Mouse (Mus musculus) B cell, adult 2 months (primary cell): Measurements from ENCODE around the gene Lnx1.

ENCODE experiments used
- DNase-seq, 2 experiments: peaks; one replicate each; pipeline ENCODE4 v3.0.0; 2022

Gene Lnx1

GRCm38 (mm10) chr5:74647584-74647984, 55.1 kb downstream of the Lnx1 start:
- no peak for DNase-seq

DNA sequence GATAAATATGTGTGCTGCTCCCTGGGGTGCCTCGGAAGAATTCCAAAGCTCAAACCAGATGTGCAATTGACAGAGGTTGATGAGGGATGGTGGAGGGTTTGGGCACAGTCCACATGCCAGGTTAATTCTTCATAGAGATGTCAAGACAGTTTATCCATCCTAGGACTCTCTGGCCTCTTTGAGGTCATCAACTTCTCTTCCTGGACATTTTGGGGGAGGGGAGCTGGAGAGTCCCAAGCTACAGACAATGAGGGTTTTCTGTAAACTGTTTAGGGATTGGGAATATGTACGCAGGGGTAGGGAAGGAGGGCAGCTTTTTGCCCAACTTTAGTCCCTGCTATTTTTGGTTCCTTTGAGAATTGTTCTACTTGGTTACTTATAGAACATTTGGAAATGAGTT, 60.4 kb downstream of the Lnx1 start:
- DNase-seq, result no peak

GRCm38 (mm10) chr5:74641000-74641399, 61.7 kb downstream of the Lnx1 start:
- peak; percentile 4 to 7 for DNase-seq

GRCm38 (mm10) chr5:74640504-74640903, 62.2 kb downstream of the Lnx1 start:
- no peak for DNase-seq

- DNase-seq, result no peak
Measured at GRCm38 (mm10) chr5:74639516-74639915, 63.2 kb downstream of the Lnx1 start.

DNA sequence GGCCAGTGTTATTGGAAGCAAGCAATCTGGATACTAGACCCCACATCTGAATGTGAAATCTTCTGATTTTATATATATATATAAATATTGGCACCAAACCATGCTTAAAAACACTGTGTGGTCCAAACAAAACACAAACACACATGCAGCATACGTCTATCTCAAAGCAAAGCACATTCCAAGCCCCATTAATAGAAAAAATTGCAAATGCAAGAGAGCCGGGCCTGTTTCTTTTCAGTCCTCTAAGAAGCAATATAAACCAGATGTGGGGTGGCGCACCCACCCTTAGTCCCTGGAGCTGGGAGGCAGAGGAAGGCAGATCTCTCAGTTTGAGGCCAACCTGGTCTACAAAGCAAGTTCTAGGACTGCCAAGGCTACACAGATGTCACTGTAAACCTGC, 68.3 kb downstream of the Lnx1 start:
- DNase-seq, result no peak

DNA sequence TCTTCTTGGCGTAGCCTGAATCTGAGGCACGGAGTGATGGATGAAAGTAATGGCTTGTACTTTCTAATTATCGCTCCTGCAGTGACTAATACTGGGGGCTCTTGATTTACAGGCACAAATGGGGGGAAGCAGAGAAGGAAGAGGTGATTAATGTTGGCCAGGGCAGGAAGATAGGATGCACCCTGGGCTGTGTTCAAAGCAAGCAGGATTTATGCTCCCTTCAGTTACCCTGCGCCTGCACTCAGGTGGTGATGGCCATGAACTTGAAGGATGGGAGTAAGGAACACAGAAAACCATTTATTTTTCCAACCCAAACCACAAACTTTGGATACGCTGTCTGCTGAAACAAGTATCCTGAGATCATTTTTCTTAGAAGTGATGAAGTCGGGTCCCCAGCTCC, 69.3 kb downstream of the Lnx1 start:
- no peak for DNase-seq

- DNase-seq, result no peak
Measured at GRCm38 (mm10) chr5:74632369-74633114, 70.2 kb downstream of the Lnx1 start.

- DNase-seq, result no peak
Measured at GRCm38 (mm10) chr5:74628001-74628400, 74.7 kb downstream of the Lnx1 start.

- no peak for DNase-seq
Measured at GRCm38 (mm10) chr5:74624385-74624784, 78.3 kb downstream of the Lnx1 start.

DNA sequence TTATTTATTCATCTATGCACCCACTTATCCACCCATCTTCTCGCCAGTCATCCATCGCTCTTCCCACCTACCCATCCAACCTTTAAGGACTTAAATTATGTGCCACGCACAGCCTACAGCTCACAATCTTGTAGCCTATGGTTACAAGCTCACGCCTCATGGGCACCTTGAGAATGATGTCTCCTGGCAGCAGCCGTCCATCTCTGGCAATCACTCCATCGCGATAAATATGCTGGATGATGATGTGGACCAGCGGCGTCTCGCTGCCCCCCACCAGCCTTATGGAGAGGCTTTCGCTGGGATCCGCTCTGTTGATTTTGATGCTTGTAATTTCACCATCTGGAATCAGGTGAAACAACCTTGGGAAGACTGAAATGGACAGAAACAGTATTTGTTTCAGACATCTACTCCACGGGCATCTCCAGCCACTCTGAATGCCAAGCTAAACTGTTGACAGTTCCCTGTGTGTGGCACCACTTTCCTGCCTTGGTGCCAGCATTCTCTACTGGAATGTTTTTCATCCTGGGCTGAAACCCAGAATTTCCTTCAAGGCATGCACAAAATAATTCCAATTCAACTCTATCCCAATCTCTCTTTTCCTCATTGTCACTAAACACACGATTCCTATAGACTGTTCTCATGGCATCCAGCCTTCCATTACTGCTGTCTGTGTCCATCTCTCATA, 79.3 kb downstream of the Lnx1 start:
- no peak for DNase-seq

DNA sequence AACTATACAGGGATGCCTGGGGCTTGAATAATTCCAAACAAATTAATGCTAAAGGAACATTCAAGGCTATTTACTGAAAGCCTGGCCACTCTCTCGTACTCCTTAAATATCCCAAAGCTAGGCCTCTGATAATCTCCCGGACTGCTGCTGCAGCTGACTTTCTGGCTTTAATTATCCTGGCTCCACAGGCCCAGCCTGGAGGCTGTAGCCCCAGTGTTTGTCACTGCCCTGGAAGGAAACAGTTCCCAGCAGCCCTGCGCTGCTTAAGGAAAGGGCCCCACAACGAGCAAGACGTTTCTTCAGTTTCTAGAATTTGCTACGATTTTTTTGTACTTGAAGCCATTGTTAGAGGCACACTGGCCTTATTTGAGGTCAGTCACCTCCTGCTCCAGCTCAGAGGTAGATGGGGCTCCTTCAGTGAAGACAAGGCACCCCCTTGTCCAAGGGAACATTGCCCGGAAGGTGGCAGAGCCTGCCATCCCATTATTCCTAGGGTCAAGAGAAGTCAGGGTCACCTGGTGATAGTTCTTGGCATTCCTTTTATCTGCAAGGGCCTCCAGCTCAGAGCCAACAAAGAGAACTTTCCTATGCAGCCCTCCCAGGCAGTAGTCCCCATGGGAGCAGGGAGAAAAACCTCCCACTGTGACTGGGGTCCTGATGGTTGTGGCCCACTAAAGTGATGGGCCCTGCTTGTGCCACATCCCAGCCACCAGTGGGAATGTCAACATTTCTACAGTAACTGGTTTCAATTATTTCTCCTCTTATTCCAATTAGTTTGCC, 80.8 kb downstream of the Lnx1 start:
- DNase-seq, result no peak

DNA sequence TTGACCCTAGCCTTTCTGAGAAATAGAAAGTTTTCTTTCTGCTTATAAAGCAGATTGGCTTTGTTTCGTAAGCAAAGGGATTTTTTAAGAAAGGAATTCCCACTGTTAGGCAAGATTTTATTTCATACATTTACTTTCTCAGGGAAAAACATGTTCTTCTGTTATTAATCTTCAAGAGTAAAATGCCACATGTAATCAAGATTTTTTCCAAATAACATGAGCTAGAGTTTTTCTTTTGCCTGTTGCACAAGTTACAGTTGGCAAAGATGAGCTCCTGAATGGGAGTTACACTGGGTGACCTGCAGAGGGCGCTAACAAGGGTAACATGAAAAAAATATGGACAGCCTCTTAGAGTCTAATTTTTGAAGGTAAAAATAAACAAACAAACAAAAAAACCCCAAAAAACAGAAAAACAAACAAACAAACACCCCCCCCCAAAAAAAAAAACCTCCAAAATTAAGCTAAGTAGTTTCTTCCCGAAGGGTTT, 84.1 kb downstream of the Lnx1 start:
- DNase-seq, result peak; percentile 22 to 36

GRCm38 (mm10) chr5:74617816-74618572, 84.7 kb downstream of the Lnx1 start:
- no peak for DNase-seq

GRCm38 (mm10) chr5:74613491-74614151, 89.1 kb downstream of the Lnx1 start:
- no peak for DNase-seq

DNA sequence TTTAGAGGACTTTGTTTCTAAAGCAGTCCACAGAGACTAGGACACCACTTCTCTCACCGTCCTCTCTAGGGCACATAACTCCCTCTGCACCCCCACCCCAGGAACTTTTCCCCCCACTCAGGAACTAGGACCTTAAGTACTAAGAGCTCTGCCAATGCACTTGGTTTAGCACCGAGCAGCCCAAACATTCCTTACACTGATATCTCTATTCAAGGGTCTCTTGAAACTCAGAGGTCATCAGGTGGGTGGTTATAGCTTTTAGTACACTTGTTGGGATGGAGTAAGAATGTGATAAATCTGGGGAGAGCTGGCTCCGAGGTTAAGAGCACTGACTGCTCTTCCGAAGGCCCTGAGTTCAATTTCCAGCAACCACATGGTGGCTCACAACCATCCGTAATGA, 90.0 kb downstream of the Lnx1 start:
- DNase-seq, result no peak

- DNase-seq, result no peak
Measured at GRCm38 (mm10) chr5:74610511-74610910, 92.2 kb downstream of the Lnx1 start.

GRCm38 (mm10) chr5:74606213-74606612, 96.5 kb downstream of the Lnx1 start:
- DNase-seq, result no peak

DNA sequence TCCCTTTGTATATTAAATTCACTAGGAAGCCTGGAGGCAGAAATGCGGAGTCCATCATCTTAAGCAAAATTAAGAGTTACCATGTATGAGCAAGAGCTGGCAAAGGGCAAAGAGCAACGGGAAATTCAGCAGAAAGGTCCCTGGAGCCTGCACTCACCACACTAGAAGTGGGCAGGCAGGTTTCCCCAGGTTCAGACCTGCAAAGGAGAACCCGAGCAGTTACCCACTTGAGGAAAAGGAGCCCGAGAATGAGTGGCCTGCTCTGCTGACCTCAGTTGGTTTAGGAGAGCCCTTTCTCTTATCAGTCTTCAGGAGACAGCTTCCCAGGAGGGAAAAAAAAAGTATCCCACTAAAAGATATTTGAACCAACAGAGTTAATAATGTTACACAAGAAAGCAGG, 99.4 kb downstream of the Lnx1 start:
- DNase-seq, result no peak

- no peak for DNase-seq
Measured at GRCm38 (mm10) chr5:74602371-74602770, 100.3 kb downstream of the Lnx1 start.

GRCm38 (mm10) chr5:74601965-74602364, 100.7 kb downstream of the Lnx1 start:
- no peak for DNase-seq

DNA sequence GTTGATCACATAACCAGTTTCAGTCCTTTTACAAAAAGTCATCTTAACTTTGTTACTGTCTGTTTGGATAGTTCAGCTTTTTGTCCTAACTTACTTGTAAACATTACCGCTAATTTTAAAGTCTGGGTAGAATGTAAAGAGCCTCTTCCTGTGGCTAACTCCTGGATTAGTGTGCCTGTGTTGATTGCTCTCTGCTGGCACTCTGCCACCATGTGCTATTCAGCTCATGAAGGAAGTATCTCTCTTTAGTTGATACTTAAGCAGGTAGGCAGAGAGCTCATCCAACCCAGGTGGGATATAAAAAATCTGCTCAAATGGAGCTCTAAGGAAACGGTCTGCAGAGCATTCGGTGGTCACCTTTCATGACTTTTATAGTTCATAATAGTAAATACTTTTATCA, 101.5 kb downstream of the Lnx1 start:
- DNase-seq, result no peak
